Mouse (Mus musculus) MEL (cell line): ENCODE measurements at regions not wholly inside any gene's neighbourhood (a gene's known extent, or its start where the extent isn't known, plus 50 kb on each side); places are given as distances from the start of the nearest gene placed in this dataset.

Source experiments
- DNase-seq: peaks from one replicate; pipeline ENCODE4 v3.0.0; 2011; ENCODE audit warnings: low read depth, low spot score
- H3K27ac ChIP-seq: 2 replicates; pipeline ENCODE4 v1.5.1; 2012; ENCODE audit warnings: low read depth, mild to moderate bottlenecking, control low read depth, low read length, moderate library complexity; ENCODE audit not compliant: control insufficient read depth
- H3K27me3 ChIP-seq, 2 experiments: fragments of 150-350 bp in 1 of 2; sonication (generic) in 1 of 2; 2 replicates each; pipeline ENCODE4 v1.6.1; 2012; ENCODE audit warnings: low read length in 2 of 2, mild to moderate bottlenecking in 2 of 2, improper control_type of control experiment in 1 of 2, moderate library complexity in 1 of 2; ENCODE audit not compliant: insufficient read depth in 2 of 2, control insufficient read depth in 1 of 2
- H3K36me3 ChIP-seq, 2 experiments: 2 replicates each; pipeline ENCODE4 v1.6.1; 2012 to 2014; ENCODE audit warnings: low read length in 2 of 2, improper control_type of control experiment in 1 of 2, inconsistent platforms in 1 of 2, mild to moderate bottlenecking in 1 of 2; ENCODE audit not compliant: insufficient read depth in 2 of 2, control insufficient read depth in 1 of 2
- H3K4me1 ChIP-seq, 2 experiments: fragments of 150-350 bp in 1 of 2; sonication (generic) in 1 of 2; 2 replicates each; pipeline ENCODE4 v1.6.1; 2012; ENCODE audit warnings: low read length in 2 of 2, improper control_type of control experiment in 1 of 2, mild to moderate bottlenecking in 1 of 2; ENCODE audit not compliant: insufficient read depth in 2 of 2, control insufficient read depth in 1 of 2
- H3K4me3 ChIP-seq, 2 experiments: fragments of 150-350 bp in 1 of 2; sonication (generic) in 1 of 2; 2 replicates each; pipeline ENCODE4 v1.5.1; 2012; ENCODE audit warnings: low read depth in 2 of 2, low read length in 2 of 2, mild to moderate bottlenecking in 2 of 2, moderate library complexity in 2 of 2, control low read depth in 1 of 2, improper control_type of control experiment in 1 of 2; ENCODE audit not compliant: control insufficient read depth in 1 of 2, insufficient read depth in 1 of 2
- H3K79me2 ChIP-seq: 2 replicates; pipeline ENCODE4 v1.6.1; 2012; ENCODE audit warnings: mild to moderate bottlenecking, low read length, moderate library complexity; ENCODE audit not compliant: control insufficient read depth, poor library complexity, insufficient read depth
- H3K9ac ChIP-seq: 2 replicates; pipeline ENCODE4 v1.6.1; 2012; ENCODE audit warnings: low read depth, mild to moderate bottlenecking, control low read depth, low read length, moderate library complexity; ENCODE audit not compliant: control insufficient read depth, poor library complexity, severe bottlenecking
- H3K9me3 ChIP-seq: fragments of 150-350 bp; sonication (generic); replicated peaks from 2 replicates; pipeline ENCODE4 v1.6.1; 2012; ENCODE audit warnings: mild to moderate bottlenecking, low read length, improper control_type of control experiment, moderate library complexity; ENCODE audit not compliant: insufficient read depth
- BHLHE40 ChIP-seq: IDR thresholded peaks from 2 replicates; pipeline ENCODE4 v1.6.1; 2012; ENCODE audit warnings: low read depth, mild to moderate bottlenecking, inconsistent platforms, low read length, improper control_type of control experiment, borderline replicate concordance
- CHD1 ChIP-seq: IDR thresholded peaks from 2 replicates; pipeline ENCODE4 v1.6.1; 2012; ENCODE audit warnings: low read depth, mild to moderate bottlenecking, inconsistent platforms, low read length, improper control_type of control experiment
- ELF1 ChIP-seq: IDR thresholded peaks from 2 replicates; pipeline ENCODE4 v1.6.1; 2014; ENCODE audit warnings: low read depth, mild to moderate bottlenecking, inconsistent platforms, low read length, improper control_type of control experiment, moderate library complexity
- EP300 ChIP-seq, 2 experiments: IDR thresholded peaks; 2 replicates each; pipeline ENCODE4 v1.6.1; 2011; ENCODE audit warnings: improper control_type of control experiment in 2 of 2, low read length in 2 of 2, low read depth in 1 of 2, mild to moderate bottlenecking in 1 of 2
- GABPA ChIP-seq: IDR thresholded peaks from 2 replicates; pipeline ENCODE4 v1.6.1; 2012; ENCODE audit warnings: low read depth, mild to moderate bottlenecking, inconsistent platforms, low read length, improper control_type of control experiment, moderate library complexity
- HCFC1 ChIP-seq: IDR thresholded peaks from 2 replicates; pipeline ENCODE4 v1.6.1; 2012; ENCODE audit warnings: low read depth, mild to moderate bottlenecking, inconsistent platforms, low read length, improper control_type of control experiment, moderate library complexity
- JUND ChIP-seq: IDR thresholded peaks from 2 replicates; pipeline ENCODE4 v1.6.1; 2011; ENCODE audit warnings: low read depth, mild to moderate bottlenecking, improper control_type of control experiment, low read length
- MAX ChIP-seq: IDR thresholded peaks from 2 replicates; pipeline ENCODE4 v1.6.1; 2011; ENCODE audit warnings: low read length, improper control_type of control experiment
- MEF2A ChIP-seq: IDR thresholded peaks from 2 replicates; pipeline ENCODE4 v1.6.1; 2014; ENCODE audit warnings: low read depth, mild to moderate bottlenecking, inconsistent platforms, low read length, improper control_type of control experiment; ENCODE audit not compliant: poor library complexity, insufficient replicate concordance, severe bottlenecking; ENCODE audit errors: extremely low read depth
- MYB ChIP-seq: IDR thresholded peaks from 2 replicates; pipeline ENCODE4 v1.6.1; 2011; ENCODE audit warnings: mild to moderate bottlenecking, low read depth, low read length, improper control_type of control experiment
- MYC ChIP-seq: IDR thresholded peaks from 2 replicates; pipeline ENCODE4 v1.6.1; 2011; ENCODE audit warnings: low read depth, mild to moderate bottlenecking, low read length, improper control_type of control experiment, moderate library complexity
- NELFE ChIP-seq: IDR thresholded peaks from 2 replicates; pipeline ENCODE4 v1.6.1; 2011; ENCODE audit warnings: low read depth, low read length, improper control_type of control experiment
- NRF1 ChIP-seq: IDR thresholded peaks from 2 replicates; pipeline ENCODE4 v1.6.1; 2014; ENCODE audit warnings: low read depth, mild to moderate bottlenecking, inconsistent platforms, low read length, improper control_type of control experiment, moderate library complexity; ENCODE audit not compliant: poor library complexity, insufficient read depth, severe bottlenecking
- POLR2AphosphoS2 ChIP-seq: IDR thresholded peaks from 2 replicates; pipeline ENCODE4 v1.6.1; 2011; ENCODE audit warnings: low read length, improper control_type of control experiment
- POLR2AphosphoS5 ChIP-seq: IDR thresholded peaks from 2 replicates; pipeline ENCODE4 v1.6.1; 2012; ENCODE audit warnings: low read depth, borderline replicate concordance, mild to moderate bottlenecking, inconsistent platforms, low read length, moderate library complexity, mixed read lengths
- RAD21 ChIP-seq: IDR thresholded peaks from 2 replicates; pipeline ENCODE4 v1.6.1; 2011; ENCODE audit warnings: mild to moderate bottlenecking, low read depth, low read length, improper control_type of control experiment
- SIN3A ChIP-seq: IDR thresholded peaks from 2 replicates; pipeline ENCODE4 v1.6.1; 2012; ENCODE audit warnings: low read length, improper control_type of control experiment, inconsistent platforms
- SMC3 ChIP-seq: IDR thresholded peaks from 2 replicates; pipeline ENCODE4 v1.6.1; 2011; ENCODE audit warnings: low read depth, low read length, improper control_type of control experiment
- TBP ChIP-seq: IDR thresholded peaks from 2 replicates; pipeline ENCODE4 v1.8.0; 2011; ENCODE audit warnings: low read depth, low read length, improper control_type of control experiment
- TCF12 ChIP-seq: IDR thresholded peaks from 2 replicates; pipeline ENCODE4 v1.6.1; 2014; ENCODE audit warnings: low read depth, mild to moderate bottlenecking, inconsistent platforms, low read length, improper control_type of control experiment, moderate library complexity
- USF1 ChIP-seq: IDR thresholded peaks from 2 replicates; pipeline ENCODE4 v1.6.1; 2014; ENCODE audit warnings: low read depth, mild to moderate bottlenecking, inconsistent platforms, low read length, improper control_type of control experiment, moderate library complexity
- USF2 ChIP-seq, 2 experiments: IDR thresholded peaks; 2 replicates each; pipeline ENCODE4 v1.6.1; 2011 to 2012; ENCODE audit warnings: improper control_type of control experiment in 2 of 2, low read length in 2 of 2, borderline replicate concordance in 1 of 2, inconsistent platforms in 1 of 2, low read depth in 1 of 2, mild to moderate bottlenecking in 1 of 2; ENCODE audit not compliant: insufficient read depth in 1 of 2
- ZKSCAN1 ChIP-seq: IDR thresholded peaks from 2 replicates; pipeline ENCODE4 v1.6.1; 2012; ENCODE audit warnings: low read depth, mild to moderate bottlenecking, inconsistent platforms, low read length, improper control_type of control experiment, moderate library complexity
- ZNF384 ChIP-seq: IDR thresholded peaks from 2 replicates; pipeline ENCODE4 v1.6.1; 2012; ENCODE audit warnings: low read depth, mild to moderate bottlenecking, inconsistent platforms, low read length, improper control_type of control experiment

GRCm38 (mm10) chr14:110685247-110685646 lies 69.7 kb downstream of the Slitrk6 start:
- Histone ChIP-seq H3K4me1 (no peaks in the 10 kb centered on the region), H3K9ac (no peak overlapping the region), H3K36me3 (no peaks in the 10 kb centered on the region), H3K27ac (no peak overlapping the region), H3K27me3 (no peaks in the 10 kb centered on the region), H3K79me2 (no peaks in the 10 kb centered on the region), H3K9me3 (no peaks in the 10 kb centered on the region), H3K4me3 (no peak overlapping the region)
- no peak for DNase-seq
- TF ChIP-seq HCFC1 (no peak), ZNF384 (no peak), MEF2A (no peak), POLR2AphosphoS5 (no peak), USF2 (IDR thresholded peaks at IDR 0.05; ENCODE audit: borderline replicate concordance in 1 of 2, insufficient read depth in 1 of 2, low read depth in 1 of 2, low read length in 2 of 2) (no peak), POLR2AphosphoS2 (no peak), TBP (no peak), GABPA (no peak), EP300 (IDR thresholded peaks at IDR 0.05; ENCODE audit: low read depth in 1 of 2, low read length in 2 of 2) (no peak), CHD1 (no peak), ZKSCAN1 (no peak), JUND (no peak), SMC3 (no peak)

- Histone ChIP-seq H3K79me2 (no peaks in the 10 kb centered on the region), H3K27me3 (no peaks in the 10 kb centered on the region), H3K4me3 (no peak overlapping the region), H3K27ac (no peak overlapping the region), H3K4me1 (no peaks in the 10 kb centered on the region), H3K9me3 (no peaks in the 10 kb centered on the region), H3K36me3 (no peaks in the 10 kb centered on the region), H3K9ac (no peak overlapping the region)
- no peak for DNase-seq
- TF ChIP-seq MYB (no peak), NELFE (no peak), SMC3 (no peak)
Observed at GRCm38 (mm10) chr14:110679741-110680140, 75.2 kb downstream of the Slitrk6 start.

- Histone ChIP-seq H3K9ac (no peak overlapping the region), H3K36me3 (no peaks in the 10 kb centered on the region), H3K4me1 (no peaks in the 10 kb centered on the region), H3K27me3 (no peaks in the 10 kb centered on the region), H3K4me3 (no peak overlapping the region), H3K27ac (no peak overlapping the region), H3K9me3 (no peaks in the 10 kb centered on the region), H3K79me2 (no peaks in the 10 kb centered on the region)
- DNase-seq = no peak
- TF ChIP-seq TBP = no peak
- no peak for TF ChIP-seq POLR2AphosphoS5
- TF ChIP-seq USF1 = no peak
- TF ChIP-seq CHD1 = no peak
- no peak for TF ChIP-seq SIN3A
- TF ChIP-seq BHLHE40 = no peak
- no peak for TF ChIP-seq HCFC1
- TF ChIP-seq NRF1 = no peak
- no peak for TF ChIP-seq MAX
- no peak for TF ChIP-seq ZNF384
- TF ChIP-seq NELFE = no peak
- no peak for TF ChIP-seq MYC
- TF ChIP-seq ELF1 = no peak
- no peak for TF ChIP-seq TCF12
- no peak for TF ChIP-seq SMC3
- TF ChIP-seq RAD21 = no peak
- TF ChIP-seq JUND = no peak
- TF ChIP-seq POLR2AphosphoS2 = no peak
Observed at GRCm38 (mm10) chr14:110665712-110666111, 89.2 kb downstream of the Slitrk6 start.
